Mouse (Mus musculus): ENCODE results near the gene Nabp2. TPM values are rescaled to one million over a fixed set of nuclear protein-coding genes. Genes with fewer than 3 reads are reported as not detected.

The Nabp2 gene
- total RNA-seq, 1 experiment, result 25.3 TPM

DNA sequence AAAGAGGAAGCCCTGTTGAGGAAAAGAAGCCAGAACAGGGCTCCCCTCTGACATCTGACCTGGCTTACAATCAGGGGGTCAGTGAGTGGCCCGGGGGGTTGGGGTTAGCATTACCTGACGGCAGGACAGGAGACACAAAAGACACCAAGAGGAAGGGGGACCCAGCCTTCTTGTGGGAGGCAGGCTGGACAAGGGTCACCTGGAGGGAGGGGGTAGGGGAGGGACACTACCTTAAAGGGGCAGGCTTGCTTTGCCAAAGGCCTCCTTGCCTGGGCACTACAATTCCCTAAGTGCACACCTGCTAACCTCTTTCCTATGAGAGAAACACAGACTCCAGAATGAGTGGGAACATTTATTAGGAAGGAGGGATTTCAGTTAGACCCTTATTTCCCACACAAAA lies 10.2 kb downstream of the Nabp2 start, which contains the start of gene Slc39a5:
Gene Slc39a5, minus strand, starts transcription at position 174 of the 400 bp plus-strand sequence.
- TF ChIP-seq ZNF384 (IDR thresholded peaks at IDR 0.05; ENCODE audit: low read depth, low read length), result no peak
- no peak for TF ChIP-seq HCFC1 (IDR thresholded peaks at IDR 0.05; ENCODE audit: borderline replicate concordance, insufficient read depth, low read length)
- TF ChIP-seq MAFK (IDR thresholded peaks at IDR 0.05; ENCODE audit: insufficient read depth, low read depth, low read length), result no peak
- no peak for TF ChIP-seq CHD2 (IDR thresholded peaks at IDR 0.05; ENCODE audit: low read depth, low read length)
- TF ChIP-seq ZC3H11A (IDR thresholded peaks at IDR 0.05; ENCODE audit: borderline replicate concordance, low read depth, low read length), result no peak
- in situ Hi-C loops (cut with MboI; ENCODE audit: low sequenced_read_pairs in 2 of 2, unreplicated experiment in 2 of 2), result no loop called here

DNA sequence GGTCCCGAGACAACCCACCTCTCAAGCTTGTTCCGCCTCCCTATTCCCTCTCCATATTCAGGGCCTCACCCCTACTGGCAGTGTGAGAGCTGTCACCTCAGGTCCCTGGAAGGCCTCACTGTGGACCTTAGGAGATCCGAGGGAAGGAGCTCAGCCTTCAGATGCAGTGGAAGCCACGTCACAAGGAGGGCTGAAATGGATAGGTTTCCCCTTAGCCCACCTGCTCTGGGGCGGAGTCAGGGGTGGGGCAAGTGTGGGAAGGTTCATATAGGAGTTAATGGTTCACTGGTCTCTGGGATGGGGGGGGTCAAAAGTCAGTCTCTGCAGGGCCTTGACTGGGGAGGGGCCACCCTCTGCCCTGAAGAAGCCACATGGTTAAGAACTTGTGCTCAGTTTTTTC lies 11.0 kb downstream of the Nabp2 start:
- peaks cover 8% of the 10 kb centered on the region; the same call in 1 of the 2 replicates for H3K36me3 ChIP-seq (ENCODE audit: control insufficient read depth, insufficient read depth, low read length, poor library complexity, severe bottlenecking)

More for the DNA sequence above, 10.2 kb downstream of the Nabp2 start, which contains the start of gene Slc39a5:
- Histone ChIP-seq H3K4me3 (ENCODE audit: insufficient read depth in 1 of 2, low read depth in 1 of 2, low read length in 2 of 2, poor library complexity in 1 of 2, severe bottlenecking in 1 of 2) (no peak within 1 kb of the TSS), H3K27ac (ENCODE audit: insufficient read depth, low read depth, low read length, poor library complexity, severe bottlenecking) (no peak within 1 kb of the TSS; the same call in 1 of the 2 replicates), H3K9me3 (ENCODE audit: control insufficient read depth, insufficient read depth, low read depth, low read length) (no peaks in the 10 kb centered on the region), H3K4me1 (ENCODE audit: control insufficient read depth in 2 of 2, insufficient read depth in 2 of 2, low read length in 2 of 2, poor library complexity in 1 of 2) (peaks cover 0 to 7% of the 10 kb centered on the region in 2 experiments; a peak in 1 of 4 replicates), H3K36me3 (ENCODE audit: control insufficient read depth, insufficient read depth, low read length, poor library complexity, severe bottlenecking) (peaks cover 7% of the 10 kb centered on the region; the same call in 1 of the 2 replicates), H3K9ac (ENCODE audit: insufficient read depth, low read depth, low read length, poor library complexity, severe bottlenecking) (no peak within 1 kb of the TSS)
- DNase-seq (ENCODE audit: low read depth, low spot score), result no peak

DNA sequence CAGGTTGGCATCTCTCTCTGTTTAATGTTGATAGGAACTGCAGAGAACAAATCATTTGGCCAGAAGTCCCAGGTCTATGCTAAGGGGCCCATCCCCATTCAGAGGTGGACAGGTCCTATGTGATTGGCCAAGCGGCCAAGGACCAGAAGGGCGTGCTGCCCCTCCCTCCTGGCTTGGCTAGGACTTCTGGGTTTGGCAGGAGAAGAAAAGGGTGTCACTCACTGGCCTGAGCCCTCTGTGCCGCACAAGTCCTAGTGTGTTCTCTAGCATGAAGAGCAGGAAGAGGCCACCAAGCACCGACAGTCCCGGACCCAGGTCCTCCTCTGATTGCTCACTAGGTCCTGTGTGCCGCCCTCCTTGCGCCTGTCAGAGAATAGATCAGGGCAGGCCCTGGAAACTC lies 13.8 kb downstream of the Nabp2 start:
- Histone ChIP-seq H3K4me3 (ENCODE audit: insufficient read depth in 1 of 2, low read depth in 1 of 2, low read length in 2 of 2, poor library complexity in 1 of 2, severe bottlenecking in 1 of 2) (no peak overlapping the region), H3K27ac (ENCODE audit: insufficient read depth, low read depth, low read length, poor library complexity, severe bottlenecking) (no peak overlapping the region), H3K4me1 (ENCODE audit: control insufficient read depth in 2 of 2, insufficient read depth in 2 of 2, low read length in 2 of 2, poor library complexity in 1 of 2) (peaks cover 0 to 27% of the 10 kb centered on the region in 2 experiments; a peak in 1 of 4 replicates), H3K9me3 (ENCODE audit: control insufficient read depth, insufficient read depth, low read depth, low read length) (no peaks in the 10 kb centered on the region), H3K9ac (ENCODE audit: insufficient read depth, low read depth, low read length, poor library complexity, severe bottlenecking) (no peak overlapping the region), H3K36me3 (ENCODE audit: control insufficient read depth, insufficient read depth, low read length, poor library complexity, severe bottlenecking) (peaks cover 10% of the 10 kb centered on the region)
- TF ChIP-seq ZC3H11A (IDR thresholded peaks at IDR 0.05; ENCODE audit: borderline replicate concordance, low read depth, low read length) (no peak), MAFK (IDR thresholded peaks at IDR 0.05; ENCODE audit: insufficient read depth, low read depth, low read length) (no peak), CHD2 (IDR thresholded peaks at IDR 0.05; ENCODE audit: low read depth, low read length) (no peak), ZNF384 (IDR thresholded peaks at IDR 0.05; ENCODE audit: low read depth, low read length) (no peak)
- in situ Hi-C loops (cut with MboI; ENCODE audit: low sequenced_read_pairs in 2 of 2, unreplicated experiment in 2 of 2), result no loop called here
- DNase-seq (ENCODE audit: low read depth, low spot score), result no peak

More for the DNA sequence above, 11.0 kb downstream of the Nabp2 start:
- TF ChIP-seq MAFK (IDR thresholded peaks at IDR 0.05; ENCODE audit: insufficient read depth, low read depth, low read length), result no peak
- TF ChIP-seq ZC3H11A (IDR thresholded peaks at IDR 0.05; ENCODE audit: borderline replicate concordance, low read depth, low read length), result no peak
- TF ChIP-seq HCFC1 (IDR thresholded peaks at IDR 0.05; ENCODE audit: borderline replicate concordance, insufficient read depth, low read length), result no peak
- TF ChIP-seq CHD2 (IDR thresholded peaks at IDR 0.05; ENCODE audit: low read depth, low read length), result no peak
- no peak for TF ChIP-seq ZNF384 (IDR thresholded peaks at IDR 0.05; ENCODE audit: low read depth, low read length)
- no peaks in the 10 kb centered on the region for H3K9me3 ChIP-seq (ENCODE audit: control insufficient read depth, insufficient read depth, low read depth, low read length)
- in situ Hi-C loops (cut with MboI; ENCODE audit: low sequenced_read_pairs in 2 of 2, unreplicated experiment in 2 of 2), result no loop called here
- no peak overlapping the region for H3K4me3 ChIP-seq (ENCODE audit: insufficient read depth in 1 of 2, low read depth in 1 of 2, low read length in 2 of 2, poor library complexity in 1 of 2, severe bottlenecking in 1 of 2)
- H3K9ac ChIP-seq (ENCODE audit: insufficient read depth, low read depth, low read length, poor library complexity, severe bottlenecking), result no peak overlapping the region
- peaks cover 0 to 10% of the 10 kb centered on the region in 2 experiments; a peak in 1 of 4 replicates for H3K4me1 ChIP-seq (ENCODE audit: control insufficient read depth in 2 of 2, insufficient read depth in 2 of 2, low read length in 2 of 2, poor library complexity in 1 of 2)
- DNase-seq (ENCODE audit: low read depth, low spot score), result no peak
- H3K27ac ChIP-seq (ENCODE audit: insufficient read depth, low read depth, low read length, poor library complexity, severe bottlenecking), result no peak overlapping the region

DNA sequence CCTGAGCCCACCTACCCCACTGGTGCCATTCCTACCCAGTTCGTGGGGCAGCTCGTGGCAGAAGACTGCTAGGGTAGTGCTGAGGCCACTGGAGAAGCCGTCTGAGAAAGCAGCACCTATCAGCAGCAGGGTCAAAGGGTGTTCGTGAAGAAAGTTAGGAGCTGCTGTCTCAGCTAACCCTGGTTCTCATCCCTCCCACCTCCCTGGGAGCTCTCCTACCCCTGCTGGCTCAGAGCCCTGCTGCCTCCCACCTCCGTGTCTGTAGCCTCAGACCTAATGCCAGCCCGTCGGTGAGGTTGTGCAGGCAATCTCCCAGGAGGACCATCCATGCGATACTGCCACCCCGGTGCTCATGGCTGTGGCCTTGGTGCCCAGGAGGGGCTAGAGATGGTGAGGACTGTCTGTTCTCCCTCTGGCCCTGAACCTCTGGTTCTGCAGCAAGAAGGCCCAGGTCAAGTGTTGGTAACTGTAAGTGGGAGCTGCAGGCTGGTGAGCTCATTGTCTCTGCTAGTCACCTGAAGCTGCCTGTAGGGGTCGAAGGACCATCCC lies 14.5 kb downstream of the Nabp2 start:
- H3K27ac ChIP-seq (ENCODE audit: insufficient read depth, low read depth, low read length, poor library complexity, severe bottlenecking), result no peak overlapping the region
- no peak for TF ChIP-seq ZC3H11A (IDR thresholded peaks at IDR 0.05; ENCODE audit: borderline replicate concordance, low read depth, low read length)
- TF ChIP-seq HCFC1 (IDR thresholded peaks at IDR 0.05; ENCODE audit: borderline replicate concordance, insufficient read depth, low read length), result no peak
- no peak for TF ChIP-seq CHD2 (IDR thresholded peaks at IDR 0.05; ENCODE audit: low read depth, low read length)
- no peak for TF ChIP-seq MAFK (IDR thresholded peaks at IDR 0.05; ENCODE audit: insufficient read depth, low read depth, low read length)
- TF ChIP-seq ZNF384 (IDR thresholded peaks at IDR 0.05; ENCODE audit: low read depth, low read length), result no peak
- no peak overlapping the region for H3K4me3 ChIP-seq (ENCODE audit: insufficient read depth in 1 of 2, low read depth in 1 of 2, low read length in 2 of 2, poor library complexity in 1 of 2, severe bottlenecking in 1 of 2)
- H3K36me3 ChIP-seq (ENCODE audit: control insufficient read depth, insufficient read depth, low read length, poor library complexity, severe bottlenecking), result peaks cover 16% of the 10 kb centered on the region
- in situ Hi-C loops (cut with MboI; ENCODE audit: low sequenced_read_pairs in 2 of 2, unreplicated experiment in 2 of 2), result no loop called here
- no peaks in the 10 kb centered on the region for H3K9me3 ChIP-seq (ENCODE audit: control insufficient read depth, insufficient read depth, low read depth, low read length)
- DNase-seq (ENCODE audit: low read depth, low spot score), result no peak
- H3K4me1 ChIP-seq (ENCODE audit: control insufficient read depth in 2 of 2, insufficient read depth in 2 of 2, low read length in 2 of 2, poor library complexity in 1 of 2), result peaks cover 0 to 27% of the 10 kb centered on the region in 2 experiments; a peak in 1 of 4 replicates
- no peak overlapping the region for H3K9ac ChIP-seq (ENCODE audit: insufficient read depth, low read depth, low read length, poor library complexity, severe bottlenecking)
